Mouse (Mus musculus) cerebellum, adult 2 months (tissue): ENCODE data around the gene Fam129a.

ENCODE experiments used
- CTCF ChIP-seq: fragments of 200-500 bp; IDR thresholded peaks from 2 replicates; pipeline ENCODE4 v1.5.1; 2011; ENCODE audit warnings: low read depth, mild to moderate bottlenecking, control low read depth, low read length, moderate library complexity, borderline replicate concordance; ENCODE audit not compliant: insufficient read depth
- POLR2A ChIP-seq: fragments of 200-500 bp; IDR thresholded peaks from 2 replicates; pipeline ENCODE4 v1.6.1; 2011; ENCODE audit warnings: low read length, control low read depth, borderline replicate concordance; ENCODE audit not compliant: insufficient read depth

- no peak for TF ChIP-seq CTCF
- no peak for TF ChIP-seq POLR2A
These were observed 59.3 kb downstream of the Fam129a start for GRCm38 (mm10) chr1:151630251-151630628.
